Mouse (Mus musculus) stomach, embryonic 14.5 days (tissue): ENCODE results near the gene Rph3al. TPM values are rescaled to one million over a fixed set of nuclear protein-coding genes. Genes with fewer than 3 reads are reported as not detected.
A peak's percentile ranks its signal among the peaks of the same experiment; 100 is the strongest.

ENCODE experiments used
- ATAC-seq: fragments of 200-750 bp; cut with Nextera tagmentation; 2 replicates; pipeline ENCODE4 v1.8.0; 2017; ENCODE audit warnings: low read depth, moderate TSS enrichment; ENCODE audit not compliant: insufficient number of reproducible peaks, insufficient read depth, low FRiP score
- H3K27ac ChIP-seq: fragments of 300-500 bp; sonication (generic); 2 replicates; pipeline ENCODE4 v1.5.1; 2014; ENCODE audit warnings: mild to moderate bottlenecking, low read length, moderate library complexity, mixed read lengths
- H3K27me3 ChIP-seq: fragments of 300-500 bp; sonication (generic); 2 replicates; pipeline ENCODE4 v1.6.1; 2014; ENCODE audit warnings: low read length, control low read depth, mixed read lengths; ENCODE audit not compliant: control insufficient read depth, insufficient read depth
- H3K36me3 ChIP-seq: fragments of 300-500 bp; sonication (generic); 2 replicates; pipeline ENCODE4 v1.6.1; 2014; ENCODE audit warnings: mild to moderate bottlenecking, control low read depth, low read length, moderate library complexity, mixed read lengths; ENCODE audit not compliant: control insufficient read depth, insufficient read depth
- H3K4me1 ChIP-seq: fragments of 300-500 bp; sonication (generic); 2 replicates; pipeline ENCODE4 v1.6.1; 2014; ENCODE audit warnings: low read length, control low read depth, mixed read lengths; ENCODE audit not compliant: control insufficient read depth, insufficient read depth
- H3K4me2 ChIP-seq: fragments of 300-500 bp; sonication (generic); replicated peaks from 2 replicates; pipeline ENCODE4 v1.6.1; 2014; ENCODE audit warnings: low read depth, low read length, control low read depth
- H3K4me3 ChIP-seq: fragments of 300-500 bp; sonication (generic); 2 replicates; pipeline ENCODE4 v1.5.1; 2014; ENCODE audit warnings: low read depth, low read length, control low read depth
- H3K9ac ChIP-seq: fragments of 300-500 bp; sonication (generic); replicated peaks from 2 replicates; pipeline ENCODE4 v1.6.1; 2014; ENCODE audit warnings: low read depth, mild to moderate bottlenecking, control low read depth, low read length, moderate library complexity, mixed read lengths
- H3K9me3 ChIP-seq: fragments of 300-500 bp; sonication (generic); 2 replicates; pipeline ENCODE4 v1.6.1; 2016; ENCODE audit warnings: low read depth, low read length, control low read depth; ENCODE audit not compliant: control insufficient read depth
- WGBS: fragments of 180-500 bp; shearing (Covaris S2); extraction: QIAGEN DNeasy Blood & Tissue Kit; methylation state at CpG from one replicate; pipeline ENCODE4 v1.1.7; 2014; 5-methylcytosine and 5-hydroxymethylcytosine counted together
- polyA plus RNA-seq: library from polyadenylated mRNA; unstranded; fragments of >200 nt; fragmentation: Nextera tagmentation; extraction: Ambion mirVana; gene quantifications from 2 replicates; pipeline ENCODE4 v1.2.1, GENCODE M21; 2014

The Rph3al gene
- polyA plus RNA-seq, 1 experiment from 2014 or later, result 10.6 TPM

DNA sequence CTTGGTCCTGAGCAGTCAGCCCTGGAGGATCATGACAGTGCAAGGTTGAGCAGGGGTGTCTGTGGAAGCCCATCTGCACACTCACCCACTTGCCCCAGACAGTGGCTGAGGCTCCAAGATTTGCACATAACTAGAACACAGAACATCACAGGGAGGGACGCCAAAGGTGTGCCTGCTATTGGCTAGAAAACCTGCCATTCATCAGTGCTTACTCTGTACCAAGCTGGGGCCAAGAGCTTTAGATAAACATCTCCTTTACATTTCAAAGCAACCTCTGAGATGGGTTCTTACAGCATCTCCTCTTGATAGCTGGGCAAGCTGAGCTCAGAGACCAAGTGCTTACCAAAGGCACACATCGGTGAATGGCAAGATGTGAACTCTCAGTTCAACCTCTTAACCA, 10.3 kb downstream of the Rph3al start:
- Histone ChIP-seq H3K27ac (no peak overlapping the region), H3K9ac (no peak overlapping the region), H3K27me3 (no peaks in the 10 kb centered on the region), H3K4me2 (no peak overlapping the region), H3K4me3 (no peak overlapping the region), H3K4me1 (peaks cover 14% of the 10 kb centered on the region), H3K9me3 (no peaks in the 10 kb centered on the region), H3K36me3 (no peaks in the 10 kb centered on the region)
- no peak for ATAC-seq
- 90% methylated on average over 2 of the region's 2 CpGs for WGBS

DNA sequence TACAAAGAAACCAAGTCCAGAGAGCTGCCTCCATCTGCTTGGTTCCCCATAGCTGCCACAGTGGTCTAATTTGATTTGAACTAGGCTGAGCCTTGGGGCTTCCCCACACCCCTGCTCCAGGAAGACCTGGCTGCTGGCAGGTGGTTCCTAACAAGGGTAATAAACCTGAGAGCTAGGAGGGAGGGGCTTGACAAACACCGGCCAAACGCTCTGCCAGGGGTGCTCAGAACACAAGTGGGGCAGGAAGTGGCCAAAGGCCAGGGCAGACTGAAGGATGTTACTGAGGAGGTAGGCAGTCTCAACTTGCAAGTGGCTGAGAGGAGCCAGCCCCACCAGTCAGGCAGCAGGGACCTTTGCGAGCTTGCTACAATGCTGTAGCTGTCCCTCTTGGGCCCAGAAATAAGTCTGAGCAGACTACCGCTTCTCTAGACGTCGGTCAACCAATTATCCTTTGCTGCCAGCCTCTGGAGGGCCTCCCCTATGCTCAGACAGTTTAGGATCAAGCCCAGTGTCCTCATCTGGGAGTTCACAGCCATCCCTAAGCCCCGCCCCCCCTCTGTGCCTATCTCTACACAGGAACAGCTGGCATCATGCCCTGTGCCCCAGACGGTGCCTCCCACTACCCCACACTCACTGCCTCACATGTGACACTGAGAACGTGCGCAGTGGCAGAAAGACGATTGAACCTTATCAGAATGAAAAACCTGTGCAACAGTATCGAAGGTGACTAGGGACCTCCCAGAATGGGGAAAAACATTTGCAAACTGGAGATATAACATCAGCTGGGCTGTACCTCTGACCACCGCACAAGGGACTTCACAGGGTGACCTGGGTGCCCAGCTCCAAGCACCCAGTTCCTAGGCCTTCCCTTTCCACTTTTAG, 11.6 kb downstream of the Rph3al start:
- 0 out of 2 replicates have a peak, but pooled peaks have one; percentile 19 for ATAC-seq
- WGBS, result 48% methylated on average over 13 of the region's 13 CpGs
- H3K9me3 ChIP-seq, result no peaks in the 10 kb centered on the region
- no peak overlapping the region for H3K9ac ChIP-seq
- H3K36me3 ChIP-seq, result no peaks in the 10 kb centered on the region
- peak overlapping the region; percentile 48; the same call in 1 of the 2 replicates for H3K27ac ChIP-seq
- H3K4me3 ChIP-seq, result no peak overlapping the region
- no peaks in the 10 kb centered on the region for H3K27me3 ChIP-seq
- peaks cover 14% of the 10 kb centered on the region for H3K4me1 ChIP-seq
- no peak overlapping the region for H3K4me2 ChIP-seq

DNA sequence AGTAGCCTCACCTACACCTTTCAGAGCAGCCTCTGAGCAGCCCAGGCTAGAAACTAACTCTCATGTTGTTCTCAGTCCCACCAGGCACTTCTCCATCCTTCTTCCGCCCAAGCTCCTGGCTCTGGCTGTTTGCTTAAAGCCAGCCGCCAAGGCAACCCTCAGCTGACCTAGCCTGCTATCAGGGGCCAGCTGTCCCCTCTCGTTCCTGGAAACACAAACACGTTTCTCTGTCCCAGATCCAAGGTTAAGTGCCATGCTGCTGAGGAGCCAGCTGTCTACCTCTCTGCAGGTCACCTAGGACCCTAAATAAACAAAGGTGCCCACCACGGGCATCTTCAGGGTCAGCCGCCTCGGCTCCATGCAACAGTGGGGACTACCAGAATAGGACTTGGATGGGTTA, 12.4 kb downstream of the Rph3al start:
- peaks cover 14% of the 10 kb centered on the region for H3K4me1 ChIP-seq
- H3K27me3 ChIP-seq, result no peaks in the 10 kb centered on the region
- 35% methylated on average over 7 of the region's 7 CpGs for WGBS
- peak; percentile 39; the same call in 1 of the 2 replicates for ATAC-seq
- H3K9ac ChIP-seq, result no peak overlapping the region
- no peaks in the 10 kb centered on the region for H3K36me3 ChIP-seq
- no peak overlapping the region; the same call in 1 of the 2 replicates for H3K27ac ChIP-seq
- H3K4me2 ChIP-seq, result no peak overlapping the region
- H3K9me3 ChIP-seq, result no peaks in the 10 kb centered on the region
- no peak overlapping the region for H3K4me3 ChIP-seq

DNA sequence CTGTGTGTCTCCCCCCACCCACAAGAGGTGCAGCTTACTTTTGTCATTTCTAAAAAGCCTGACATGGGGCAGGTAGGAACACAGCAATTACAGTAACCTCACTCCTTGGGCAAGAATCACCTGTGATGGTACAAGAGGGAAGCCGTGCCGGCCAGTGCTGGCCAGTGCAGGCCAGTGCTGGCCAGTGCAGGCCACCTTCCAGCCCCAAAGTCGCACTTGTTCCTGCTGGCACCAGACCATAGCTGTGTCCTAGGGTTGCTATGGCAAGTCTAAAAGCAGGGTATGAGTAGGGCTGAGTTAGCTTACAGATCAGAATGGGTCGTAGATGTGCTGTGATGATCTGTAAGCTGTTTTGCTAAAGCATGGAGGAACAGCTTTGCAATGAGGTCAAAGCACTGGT, 15.5 kb downstream of the Rph3al start:
- 85% methylated on average over 4 of the region's 4 CpGs for WGBS
- Histone ChIP-seq H3K27ac (no peak overlapping the region), H3K4me3 (no peak overlapping the region), H3K4me2 (no peak overlapping the region), H3K36me3 (no peaks in the 10 kb centered on the region), H3K27me3 (no peaks in the 10 kb centered on the region), H3K9ac (no peak overlapping the region), H3K9me3 (no peaks in the 10 kb centered on the region), H3K4me1 (peaks cover 14% of the 10 kb centered on the region)
- no peak for ATAC-seq

DNA sequence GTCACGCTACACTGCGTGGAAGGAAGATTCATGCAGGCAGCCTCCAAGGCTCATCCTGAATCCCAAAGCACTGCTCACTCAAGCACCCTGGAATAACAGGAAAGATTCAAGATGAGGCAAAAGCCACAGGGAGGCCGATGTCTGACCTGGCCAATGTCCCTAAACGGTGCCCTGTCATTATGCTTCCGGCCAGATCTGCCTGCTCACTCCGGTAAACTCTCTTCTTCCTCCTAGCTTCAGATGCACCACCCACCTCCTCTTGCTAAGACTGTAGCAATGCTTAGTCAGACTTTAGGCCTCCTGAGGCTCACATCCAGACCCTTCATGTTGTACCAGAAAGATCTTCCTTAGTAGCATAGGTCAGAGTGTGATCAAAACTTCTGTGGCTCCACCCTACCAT, 19.1 kb downstream of the Rph3al start:
- Histone ChIP-seq H3K36me3 (no peaks in the 10 kb centered on the region), H3K4me3 (no peak overlapping the region), H3K4me2 (no peak overlapping the region), H3K9me3 (no peaks in the 10 kb centered on the region), H3K27ac (no peak overlapping the region), H3K4me1 (peaks cover 4% of the 10 kb centered on the region), H3K9ac (no peak overlapping the region), H3K27me3 (no peaks in the 10 kb centered on the region)
- 70% methylated on average over 6 of the region's 6 CpGs for WGBS
- ATAC-seq, result no peak

DNA sequence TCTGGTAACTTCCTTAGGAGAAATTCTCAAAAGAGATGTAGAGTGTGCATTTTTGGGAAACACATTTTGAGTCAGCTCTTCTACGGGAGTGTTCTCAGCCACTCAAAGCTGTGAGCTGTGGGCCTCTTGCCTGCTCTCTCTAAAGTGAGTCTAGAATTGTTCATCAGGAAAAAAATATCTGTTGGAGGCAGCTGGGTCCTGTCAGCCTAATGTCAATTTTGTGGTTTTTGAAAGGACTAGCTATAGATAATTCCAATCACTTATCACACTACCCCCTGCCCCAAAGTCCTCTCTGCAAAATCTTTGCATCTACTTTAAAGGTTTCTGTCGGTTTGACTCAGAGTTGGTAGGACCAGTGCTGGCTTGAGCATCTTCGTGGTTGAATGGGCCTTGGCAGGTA, 20.9 kb downstream of the Rph3al start:
- no peak for ATAC-seq
- Histone ChIP-seq H3K27ac (no peak overlapping the region), H3K4me1 (no peaks in the 10 kb centered on the region), H3K27me3 (no peaks in the 10 kb centered on the region), H3K36me3 (no peaks in the 10 kb centered on the region), H3K4me2 (no peak overlapping the region), H3K4me3 (no peak overlapping the region), H3K9me3 (no peaks in the 10 kb centered on the region), H3K9ac (no peak overlapping the region)
- 71% methylated on average over 3 of the region's 3 CpGs for WGBS

DNA sequence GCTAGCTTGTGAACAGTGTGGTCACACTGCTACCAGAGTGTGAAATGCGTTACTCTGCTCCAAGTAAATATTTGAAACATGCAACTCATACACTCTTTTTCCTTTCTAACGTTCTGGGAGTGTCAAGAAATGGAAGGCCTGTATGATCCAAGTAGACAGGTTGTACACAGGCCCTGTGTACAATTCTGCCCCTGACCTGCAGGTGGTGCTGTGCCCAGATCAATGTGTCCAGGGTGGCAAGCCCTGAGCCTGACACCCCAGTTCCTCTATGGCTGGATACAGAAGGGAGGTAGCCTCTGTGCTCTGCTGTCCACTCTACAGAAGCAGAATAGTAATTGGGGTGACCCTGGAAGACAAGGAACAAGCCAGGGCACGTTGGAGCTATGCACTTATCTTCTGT, 24.3 kb downstream of the Rph3al start:
- H3K9ac ChIP-seq, result no peak overlapping the region
- no peaks in the 10 kb centered on the region for H3K9me3 ChIP-seq
- WGBS, result 54% methylated on average over 3 of the region's 3 CpGs
- no peak for ATAC-seq
- no peak overlapping the region for H3K4me2 ChIP-seq
- H3K27ac ChIP-seq, result no peak overlapping the region
- H3K36me3 ChIP-seq, result no peaks in the 10 kb centered on the region
- no peak overlapping the region for H3K4me3 ChIP-seq
- no peaks in the 10 kb centered on the region for H3K27me3 ChIP-seq
- H3K4me1 ChIP-seq, result no peaks in the 10 kb centered on the region

DNA sequence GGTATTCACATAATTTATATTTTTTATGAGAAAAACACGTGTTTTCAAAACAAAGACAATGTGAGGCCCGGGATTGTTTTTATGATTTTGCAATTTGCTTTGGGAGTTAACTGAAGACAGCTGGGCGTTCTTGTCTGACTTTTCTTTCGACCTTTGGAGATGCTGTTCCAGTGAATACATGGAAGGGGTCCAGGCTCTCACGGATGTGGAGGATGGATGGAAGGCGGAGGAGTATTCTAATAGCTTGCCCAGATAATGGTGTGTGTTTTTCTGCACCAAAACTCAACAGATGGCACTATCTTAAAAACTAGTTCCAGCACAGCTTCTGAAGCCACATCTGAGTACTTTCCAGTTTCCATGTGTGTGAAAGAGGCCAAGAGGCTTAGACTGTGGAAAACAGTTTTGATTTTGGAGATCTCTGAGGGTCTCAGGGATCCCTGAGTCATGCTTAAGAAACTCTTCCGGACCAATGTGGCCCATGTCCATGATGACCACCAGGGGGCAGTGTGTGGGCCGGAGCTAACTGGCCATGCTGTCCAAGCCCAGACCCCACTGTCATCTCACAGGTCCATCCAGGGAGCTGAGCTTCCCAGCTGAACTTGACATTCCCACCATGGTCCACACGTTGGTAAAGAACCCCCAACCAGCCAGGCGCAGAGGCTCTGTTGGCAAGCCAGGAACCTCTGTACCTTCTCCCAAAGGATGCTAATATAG, 25.1 kb downstream of the Rph3al start:
- Histone ChIP-seq H3K4me2 (no peak overlapping the region), H3K27ac (no peak overlapping the region), H3K4me1 (no peaks in the 10 kb centered on the region), H3K27me3 (no peaks in the 10 kb centered on the region), H3K36me3 (no peaks in the 10 kb centered on the region), H3K9ac (no peak overlapping the region), H3K4me3 (no peak overlapping the region), H3K9me3 (no peaks in the 10 kb centered on the region)
- ATAC-seq, result 0 out of 2 replicates have a peak, but pooled peaks have one; percentile 40
- WGBS, result 47% methylated on average over 10 of the region's 10 CpGs
